Mouse (Mus musculus) embryonic facial prominence, embryonic 15.5 days (tissue): ENCODE data around the gene Lrrc29. TPM values are rescaled to one million over a fixed set of nuclear protein-coding genes. Genes with fewer than 3 reads are reported as not detected.
A peak's percentile ranks its signal among the peaks of the same experiment; 100 is the strongest.

Source experiments
- ATAC-seq: fragments of 200-750 bp; cut with Nextera tagmentation; 2 replicates; pipeline ENCODE4 v1.8.0; 2017; ENCODE audit warnings: low read depth, moderate TSS enrichment; ENCODE audit not compliant: insufficient number of reproducible peaks, low FRiP score, low TSS enrichment
- H3K27ac ChIP-seq: fragments of 300-500 bp; sonication (generic); replicated peaks from 2 replicates; pipeline ENCODE4 v1.5.1; 2015; ENCODE audit warnings: mild to moderate bottlenecking, inconsistent platforms
- H3K27me3 ChIP-seq: fragments of 300-500 bp; sonication (generic); 2 replicates; pipeline ENCODE4 v1.6.1; 2015; ENCODE audit warnings: inconsistent platforms
- H3K36me3 ChIP-seq: fragments of 300-500 bp; sonication (generic); 2 replicates; pipeline ENCODE4 v1.6.1; 2015; ENCODE audit warnings: mild to moderate bottlenecking, inconsistent platforms
- H3K4me1 ChIP-seq: fragments of 300-500 bp; sonication (generic); 2 replicates; pipeline ENCODE4 v1.6.1; 2015; ENCODE audit warnings: inconsistent platforms
- H3K4me2 ChIP-seq: fragments of 300-500 bp; sonication (generic); replicated peaks from 2 replicates; pipeline ENCODE4 v1.6.1; 2015; ENCODE audit warnings: mild to moderate bottlenecking, inconsistent platforms
- H3K4me3 ChIP-seq: fragments of 300-500 bp; sonication (generic); replicated peaks from 2 replicates; pipeline ENCODE4 v1.5.1; 2015; ENCODE audit warnings: mild to moderate bottlenecking, inconsistent platforms
- H3K9ac ChIP-seq: fragments of 300-500 bp; sonication (generic); 2 replicates; pipeline ENCODE4 v1.6.1; 2015; ENCODE audit warnings: inconsistent platforms
- H3K9me3 ChIP-seq: fragments of 300-500 bp; sonication (generic); replicated peaks from 2 replicates; pipeline ENCODE4 v1.6.1; 2016; ENCODE audit warnings: inconsistent platforms
- WGBS: fragments of 180-500 bp; shearing (Covaris S2); methylation state at CpG from one replicate; pipeline ENCODE4 v1.1.7; 2015; 5-methylcytosine and 5-hydroxymethylcytosine counted together
- polyA plus RNA-seq: library from polyadenylated mRNA; unstranded; fragments of >200 nt; fragmentation: Nextera tagmentation; extraction: Ambion mirVana; gene quantifications from 2 replicates; pipeline ENCODE4 v1.2.1, GENCODE M21; 2015

Gene Lrrc29
- polyA plus RNA-seq, 1 experiment from 2014 or later: 2.0 TPM

DNA sequence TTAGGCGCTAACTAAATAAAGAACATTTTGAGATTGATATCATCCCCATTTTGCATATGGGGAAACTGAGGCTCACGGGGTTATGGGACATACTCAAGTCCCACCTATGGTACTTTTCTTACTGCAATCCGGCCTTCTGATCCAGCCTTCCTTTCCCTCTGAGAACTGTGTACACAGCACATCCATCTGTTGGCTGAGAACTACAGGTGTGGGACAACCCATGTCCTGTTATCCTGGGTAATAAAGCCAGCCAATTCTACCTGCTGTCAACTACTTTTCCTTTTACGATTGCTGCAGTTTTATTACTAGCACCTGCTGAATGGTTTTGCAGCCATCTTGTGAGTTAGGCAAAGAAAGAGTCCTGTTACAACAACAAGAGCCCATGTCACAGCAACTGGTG lies 28.5 kb upstream of the Lrrc29 start:
- H3K4me2 ChIP-seq: no peak overlapping the region
- ATAC-seq: no peak

GRCm38 (mm10) chr8:105353583-105354135 lies 27.6 kb upstream of the Lrrc29 start:
- no peak overlapping the region for H3K9ac ChIP-seq
- ATAC-seq: no peak
- H3K9me3 ChIP-seq: no peaks in the 10 kb centered on the region
- no peak overlapping the region for H3K4me2 ChIP-seq
- no peaks in the 10 kb centered on the region for H3K36me3 ChIP-seq
- WGBS: 76% methylated on average over 8 of the region's 8 CpGs
- H3K4me1 ChIP-seq: peaks cover 18% of the 10 kb centered on the region
- H3K27me3 ChIP-seq: no peaks in the 10 kb centered on the region
- no peak overlapping the region for H3K27ac ChIP-seq
- no peak overlapping the region for H3K4me3 ChIP-seq

More for the DNA sequence above, 28.5 kb upstream of the Lrrc29 start:
- no peak overlapping the region for H3K9ac ChIP-seq
- H3K9me3 ChIP-seq: no peaks in the 10 kb centered on the region
- H3K27ac ChIP-seq: no peak overlapping the region
- WGBS: 92% methylated on average over 4 of the region's 4 CpGs
- no peaks in the 10 kb centered on the region for H3K36me3 ChIP-seq
- H3K4me3 ChIP-seq: no peak overlapping the region
- no peaks in the 10 kb centered on the region for H3K27me3 ChIP-seq
- peaks cover 11% of the 10 kb centered on the region; the same call in 1 of the 2 replicates for H3K4me1 ChIP-seq

- no peaks in the 10 kb centered on the region for H3K36me3 ChIP-seq
- H3K9me3 ChIP-seq: no peaks in the 10 kb centered on the region
- H3K4me3 ChIP-seq: peak overlapping the region; percentile 70
- no peak for ATAC-seq
- peak overlapping the region; percentile 98 for H3K4me2 ChIP-seq
- WGBS: 32% methylated on average over 7 of the region's 7 CpGs
- no peak overlapping the region for H3K9ac ChIP-seq
- no peak overlapping the region for H3K27ac ChIP-seq
- H3K4me1 ChIP-seq: peaks cover 46% of the 10 kb centered on the region
- no peaks in the 10 kb centered on the region for H3K27me3 ChIP-seq
Measured at GRCm38 (mm10) chr8:105350186-105350585, 24.1 kb upstream of the Lrrc29 start.

GRCm38 (mm10) chr8:105349096-105349771 lies 23.2 kb upstream of the Lrrc29 start:
- ATAC-seq: no peak
- H3K4me1 ChIP-seq: peaks cover 55% of the 10 kb centered on the region
- WGBS: under 1% methylated on average over 43 of the region's 48 CpGs

GRCm38 (mm10) chr8:105348450-105349095 lies 22.5 kb upstream of the Lrrc29 start, which contains the start of gene Slc9a5:
Slc9a5 (plus strand) TSS chr8:105348843.
- Histone ChIP-seq H3K9ac (peak within 1 kb of the TSS; percentile 62), H3K27me3 (no peaks in the 10 kb centered on the region), H3K36me3 (no peaks in the 10 kb centered on the region), H3K4me2 (peak within 1 kb of the TSS; percentile 98), H3K4me1 (peaks cover 56% of the 10 kb centered on the region), H3K4me3 (peak within 1 kb of the TSS; percentile 70), H3K27ac (peak within 1 kb of the TSS; percentile 88), H3K9me3 (no peaks in the 10 kb centered on the region)
- ATAC-seq: no peak
- WGBS: 0% methylated on average over 34 of the region's 34 CpGs

More at GRCm38 (mm10) chr8:105349096-105349771, 23.2 kb upstream of the Lrrc29 start:
- Histone ChIP-seq H3K4me3 (peak overlapping the region; percentile 70), H3K4me2 (peak overlapping the region; percentile 98), H3K9me3 (no peaks in the 10 kb centered on the region), H3K9ac (peak overlapping the region; percentile 37), H3K27ac (peak overlapping the region; percentile 65; the same call in 1 of the 2 replicates), H3K27me3 (no peaks in the 10 kb centered on the region), H3K36me3 (no peaks in the 10 kb centered on the region)

- H3K9me3 ChIP-seq: no peaks in the 10 kb centered on the region
- H3K4me1 ChIP-seq: peaks cover 56% of the 10 kb centered on the region
- H3K9ac ChIP-seq: peak within 1 kb of the TSS; percentile 62
- WGBS: under 1% methylated on average over 53 of the region's 53 CpGs
- no peaks in the 10 kb centered on the region for H3K36me3 ChIP-seq
- ATAC-seq: peak; percentile 89
- peak within 1 kb of the TSS; percentile 98 for H3K4me2 ChIP-seq
- no peaks in the 10 kb centered on the region for H3K27me3 ChIP-seq
- peak within 1 kb of the TSS; percentile 88 for H3K27ac ChIP-seq
- peak within 1 kb of the TSS; percentile 70 for H3K4me3 ChIP-seq
Measured at GRCm38 (mm10) chr8:105347428-105348221, 21.5 kb upstream of the Lrrc29 start, which contains the start of gene Fhod1. Fhod1 (minus strand) TSS chr8:105347953.

- no peaks in the 10 kb centered on the region for H3K9me3 ChIP-seq
- no peaks in the 10 kb centered on the region for H3K27me3 ChIP-seq
- no peaks in the 10 kb centered on the region for H3K36me3 ChIP-seq
- peak overlapping the region; percentile 62 for H3K9ac ChIP-seq
- H3K4me2 ChIP-seq: peak overlapping the region; percentile 98
- ATAC-seq: no peak
- WGBS: 1% methylated on average over 34 of the region's 34 CpGs
- H3K27ac ChIP-seq: peak overlapping the region; percentile 88
- peaks cover 58% of the 10 kb centered on the region for H3K4me1 ChIP-seq
- peak overlapping the region; percentile 70 for H3K4me3 ChIP-seq
Measured at GRCm38 (mm10) chr8:105346611-105347427, 20.7 kb upstream of the Lrrc29 start.

- Histone ChIP-seq H3K27me3 (no peaks in the 10 kb centered on the region), H3K4me2 (no peak overlapping the region; the same call in 1 of the 2 replicates), H3K9ac (no peak overlapping the region), H3K4me1 (peaks cover 65% of the 10 kb centered on the region), H3K27ac (peak overlapping the region; percentile 44; the same call in 1 of the 2 replicates), H3K4me3 (no peak overlapping the region; the same call in 1 of the 2 replicates), H3K9me3 (no peaks in the 10 kb centered on the region), H3K36me3 (no peaks in the 10 kb centered on the region)
- WGBS: 39% methylated on average over 7 of the region's 7 CpGs
- ATAC-seq: no peak
Measured at GRCm38 (mm10) chr8:105345061-105345975, 19.2 kb upstream of the Lrrc29 start.

- H3K4me3 ChIP-seq: no peak overlapping the region
- no peaks in the 10 kb centered on the region for H3K27me3 ChIP-seq
- no peak overlapping the region for H3K4me2 ChIP-seq
- H3K27ac ChIP-seq: no peak overlapping the region
- no peak for ATAC-seq
- 71% methylated on average over 8 of the region's 8 CpGs for WGBS
- H3K36me3 ChIP-seq: no peaks in the 10 kb centered on the region
- H3K9me3 ChIP-seq: no peaks in the 10 kb centered on the region
- no peak overlapping the region for H3K9ac ChIP-seq
- H3K4me1 ChIP-seq: peaks cover 58% of the 10 kb centered on the region
Measured at GRCm38 (mm10) chr8:105343791-105344574, 17.9 kb upstream of the Lrrc29 start.
